Mouse (Mus musculus): Measurements from ENCODE around the gene Dmrt2.

GRCm38 (mm10) chr19:25650474-25650873 is 21.7 kb upstream of the Dmrt2 start:
- TF ChIP-seq CTCF (conservative IDR thresholded peaks at IDR 0.05; ENCODE audit: insufficient read depth, insufficient read length, low read depth, low read length) (no peak), POLR2A (IDR thresholded peaks at IDR 0.05; ENCODE audit: low read depth, low read length) (no peak)

All from kidney, adult 2 months (tissue).